Mouse (Mus musculus): ENCODE results near the gene Wdr24.

- TF ChIP-seq CTCF (IDR thresholded peaks at IDR 0.05; ENCODE audit: control insufficient read depth, insufficient read depth, insufficient replicate concordance, low read depth, low read length) (no peak), POLR2A (IDR thresholded peaks at IDR 0.05; ENCODE audit: control insufficient read depth, low read depth, low read length) (no peak)
Measured at GRCm38 (mm10) chr17:25796211-25796771, 27.1 kb upstream of the Wdr24 start.

Measured in testis, adult 2 months (tissue).